Mouse (Mus musculus) frontal cortex, postnatal 10 days (tissue): Measurements from ENCODE around the gene Ttc39d.
"Not testable (repeated sequence)": the region's sequence is repeated elsewhere in the genome, so short reads cannot be mapped to it uniquely, and the experiment has no call there.

Experiments used
- DNase-seq, 2 experiments: peaks; one replicate each; pipeline ENCODE4 v3.0.0; 2022; ENCODE audit warnings: low spot score in 2 of 2, mixed read lengths in 1 of 2

Ttc39d gene

DNA sequence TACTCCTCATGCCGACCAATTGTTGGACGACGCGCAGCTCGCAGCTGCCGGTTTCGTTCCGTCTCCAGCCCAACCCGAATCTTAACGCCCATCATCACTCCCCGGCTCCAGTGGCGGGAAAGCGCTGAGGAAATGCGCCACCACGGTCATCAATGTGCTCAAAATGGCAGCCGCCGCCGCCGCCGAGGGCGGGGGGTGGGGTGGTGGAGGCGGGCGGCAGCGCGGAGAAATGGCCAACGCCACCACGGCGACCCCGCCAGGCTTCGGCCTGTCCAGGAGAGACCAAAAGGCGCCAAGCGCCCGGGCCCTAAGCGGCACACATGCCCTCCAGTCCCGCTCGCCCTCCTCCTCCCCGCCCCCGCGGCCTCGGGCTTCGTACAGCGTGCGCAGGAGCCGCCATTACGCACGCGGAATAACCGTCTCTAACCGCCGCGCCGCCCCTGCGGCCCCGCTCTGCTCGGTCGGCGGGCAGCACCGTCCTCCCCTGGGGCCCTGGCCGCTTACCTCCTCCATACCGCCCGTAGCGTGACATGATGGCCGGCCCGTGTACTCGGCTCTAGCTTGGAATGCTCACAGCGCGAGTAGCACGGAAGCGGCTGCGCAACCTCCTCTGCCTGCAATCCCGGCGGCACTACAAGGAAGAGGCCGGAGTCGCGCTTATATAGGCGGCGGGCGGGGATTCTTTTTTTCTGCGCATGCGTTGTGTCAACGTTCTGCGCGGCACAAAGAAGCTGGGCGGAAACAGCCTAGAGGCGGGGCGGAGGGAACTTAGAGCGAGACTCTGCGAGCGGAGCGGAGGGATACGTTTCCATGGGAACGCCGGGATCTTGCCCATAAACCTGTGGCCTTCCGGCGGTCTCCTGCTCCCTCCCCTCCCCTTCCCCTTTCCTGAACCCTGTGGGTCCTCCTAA is at the start of gene Ttc39d, which contains the start of gene Srsf7:
Gene Ttc39d, plus strand, starts transcription at position 790 of the 911 bp plus-strand sequence.
Gene Srsf7, minus strand, starts transcription at position 637 of the 911 bp plus-strand sequence.
- DNase-seq, result peak; percentile 96 to 98

DNA sequence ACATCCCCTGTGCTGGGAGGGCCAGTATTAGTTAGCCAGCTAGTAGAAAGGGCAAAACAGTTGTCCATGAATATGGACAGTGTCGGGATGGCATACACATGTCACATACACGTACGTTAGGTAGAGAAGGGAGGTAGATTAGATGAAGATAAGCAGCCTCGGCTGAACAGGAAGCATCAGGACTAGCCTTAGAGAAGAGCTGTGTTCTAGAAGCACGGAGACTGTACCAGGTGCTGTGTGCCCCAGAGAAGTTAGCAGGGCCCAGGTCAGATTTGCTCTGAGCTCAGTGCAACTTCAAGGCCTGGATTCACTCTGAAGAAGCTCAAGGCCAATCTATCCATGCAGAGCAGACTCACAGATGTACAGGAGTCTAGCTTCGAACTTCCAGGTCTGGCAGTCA is 49.8 kb upstream of the Ttc39d start:
- no peak for DNase-seq

DNA sequence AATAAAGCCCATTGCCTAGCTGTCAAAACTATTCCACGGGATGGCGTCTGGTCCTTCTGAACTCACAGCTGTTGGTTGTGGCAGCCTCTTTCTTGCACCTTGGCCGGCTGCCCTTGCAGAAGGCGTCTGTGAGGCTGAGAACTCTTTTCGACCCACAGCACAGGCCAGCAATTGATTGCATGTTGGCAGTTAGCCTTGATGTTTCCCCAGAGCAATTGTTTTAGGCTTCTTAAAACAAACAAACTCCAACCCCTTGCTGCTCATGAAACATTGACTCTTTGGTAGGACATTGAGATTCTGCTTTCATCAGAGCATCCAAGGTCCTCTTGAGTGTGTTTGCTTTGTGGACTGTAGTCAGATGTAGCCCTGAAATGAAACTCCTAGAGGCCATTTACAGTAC is 46.8 kb upstream of the Ttc39d start:
- DNase-seq, result peak; percentile 56 to 68

DNA sequence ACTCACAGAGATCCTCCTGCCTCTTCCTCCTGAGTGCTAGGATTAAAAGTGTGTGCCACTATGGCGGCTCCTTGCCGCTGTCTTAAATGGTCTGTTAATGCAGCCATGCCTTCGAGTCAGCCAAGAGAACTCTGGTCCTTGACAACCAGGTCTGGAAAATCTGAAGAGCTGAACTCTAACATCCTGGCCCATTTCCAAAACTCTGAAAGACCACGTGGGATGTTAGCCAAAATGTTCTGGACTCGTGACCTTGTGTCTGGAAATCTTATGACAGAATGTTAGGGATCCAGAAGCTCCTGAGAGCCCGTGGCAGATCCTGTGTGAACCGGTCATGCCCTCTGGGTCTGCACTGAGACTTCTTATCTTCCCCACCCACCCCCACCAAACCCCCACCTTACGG is 43.3 kb upstream of the Ttc39d start:
- no peak for DNase-seq

DNA sequence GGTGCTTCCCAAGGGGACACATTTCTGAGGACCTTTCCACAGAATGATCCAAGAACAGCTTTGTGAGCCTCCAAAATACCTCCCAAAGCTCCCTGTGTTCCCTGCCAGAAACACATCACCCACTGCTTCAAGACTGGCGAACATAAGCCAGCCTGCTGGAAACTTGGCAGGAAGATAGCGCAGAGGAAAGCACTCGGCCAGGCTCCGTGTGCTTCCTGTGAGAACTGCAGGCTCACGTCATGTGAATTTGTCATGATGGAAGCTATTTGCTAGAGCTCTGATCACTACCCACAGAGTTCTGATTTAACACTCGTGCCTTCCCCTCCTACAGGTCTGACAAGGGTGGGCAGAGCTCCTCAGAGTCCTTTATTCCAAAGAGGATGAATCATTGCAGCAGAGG is 41.5 kb upstream of the Ttc39d start:
- DNase-seq, result peak; percentile 65 to 73

DNA sequence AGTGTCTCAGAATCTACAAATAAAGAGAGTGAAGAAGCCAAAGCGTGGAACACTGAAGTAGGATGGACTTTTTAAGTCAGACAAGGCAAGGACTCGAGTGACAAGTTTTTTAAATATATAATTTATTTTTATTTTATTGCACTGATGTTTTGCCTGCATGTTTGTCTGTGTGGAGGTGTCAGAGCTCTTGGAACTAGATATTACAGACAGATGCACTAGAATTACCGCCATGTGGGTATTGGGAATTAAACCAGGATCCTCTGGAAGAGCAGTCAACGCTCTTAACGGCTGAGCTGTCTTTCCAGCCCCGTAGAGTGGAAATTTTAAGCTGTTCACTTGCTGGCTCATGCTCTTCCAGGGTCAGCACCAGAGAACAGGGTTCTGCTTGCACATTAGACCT is 40.9 kb upstream of the Ttc39d start:
- DNase-seq, result no peak

DNA sequence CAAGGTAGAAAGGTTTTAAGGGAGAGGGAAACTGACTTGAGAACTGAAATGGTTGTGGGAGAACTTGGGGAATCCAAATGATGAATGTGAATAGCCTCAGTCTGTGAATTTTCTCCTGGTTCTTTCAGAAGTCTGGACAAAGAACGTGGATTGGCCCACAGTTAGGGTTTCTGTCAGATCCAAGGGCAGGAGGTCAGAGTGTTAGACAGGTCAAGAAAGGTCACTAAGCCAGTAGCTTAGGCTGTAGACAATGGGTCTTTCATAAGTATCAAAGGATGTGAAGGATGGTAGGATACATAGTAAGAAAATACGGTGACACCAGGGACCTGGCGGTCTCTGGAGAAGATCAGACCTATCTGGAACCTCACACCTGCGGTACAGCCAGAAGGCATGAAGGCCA is 39.8 kb upstream of the Ttc39d start:
- no peak for DNase-seq

DNA sequence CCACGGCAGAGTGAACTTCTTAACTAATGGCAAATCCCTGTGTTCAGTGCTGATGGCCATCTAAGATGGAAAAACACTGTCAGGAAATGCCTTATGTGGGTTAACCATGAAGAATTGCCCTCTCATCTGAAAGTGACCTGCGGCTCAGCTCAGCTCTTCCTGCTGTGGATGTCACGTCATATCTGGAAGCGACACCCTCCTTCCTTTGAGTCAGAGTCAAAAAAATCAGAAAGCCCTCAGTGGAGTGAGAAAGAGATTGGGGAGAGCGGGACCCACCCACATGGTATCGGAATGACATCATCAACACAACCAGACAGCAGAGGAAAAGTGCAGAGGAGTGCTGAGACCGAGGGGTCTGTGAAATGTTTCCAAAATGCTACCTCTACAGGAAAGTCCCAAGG is 39.4 kb upstream of the Ttc39d start:
- peak; percentile 27 to 46 for DNase-seq

DNA sequence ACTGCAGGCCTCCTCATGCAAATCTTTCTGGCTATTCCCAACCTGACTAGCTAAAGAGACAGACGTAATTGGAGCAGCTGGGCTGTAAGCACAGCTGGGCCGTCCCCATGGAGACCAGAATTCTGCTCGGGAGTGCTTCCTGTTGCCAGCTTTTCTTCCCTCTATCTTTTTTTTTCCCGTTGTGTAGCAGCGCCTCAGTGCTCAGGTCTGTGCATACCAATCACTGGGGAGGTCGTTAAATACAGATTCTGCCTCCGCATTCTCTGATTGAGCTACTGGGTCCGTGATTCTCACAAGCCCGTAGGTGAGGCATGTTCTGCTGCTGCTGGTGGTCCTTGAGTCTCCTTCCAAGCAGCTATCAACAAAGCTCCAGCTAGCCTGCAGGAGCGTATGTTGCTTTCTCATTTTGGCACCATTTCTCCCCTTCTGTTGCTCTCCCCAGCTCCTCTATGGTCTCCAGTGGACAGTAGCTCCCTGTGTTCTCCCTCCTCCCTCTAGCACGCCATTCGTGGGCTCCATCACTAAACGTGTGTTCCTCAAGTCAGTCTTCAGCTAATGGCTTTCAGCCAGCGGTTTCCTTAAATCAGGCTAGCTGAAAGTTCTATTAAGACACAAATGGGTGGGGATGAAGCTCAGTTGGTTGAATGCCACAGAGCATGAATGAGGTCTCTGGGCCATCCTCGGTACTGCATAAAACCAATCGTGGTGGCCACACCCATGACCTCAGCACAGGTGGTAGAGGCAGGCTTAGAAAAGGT is 38.7 kb upstream of the Ttc39d start:
- peak; percentile 62 to 82 for DNase-seq

DNA sequence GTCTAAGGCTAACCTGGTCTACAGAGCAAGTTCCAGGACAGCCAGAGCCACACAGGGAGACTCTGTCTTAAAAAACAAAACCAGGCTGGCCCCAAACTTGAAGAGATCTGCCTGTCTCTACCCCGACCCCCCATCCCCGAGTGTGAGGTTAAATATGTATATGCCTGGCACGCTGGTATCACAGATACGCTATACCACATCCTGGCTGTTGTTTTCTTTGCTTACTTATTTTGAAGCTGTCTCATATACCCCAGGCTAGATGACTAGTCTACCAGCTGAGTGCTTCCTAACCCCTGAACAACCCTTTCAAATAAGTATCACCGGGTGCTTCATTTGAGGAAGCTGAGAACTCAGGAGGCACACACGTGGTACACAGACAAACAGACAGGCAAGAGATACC is 37.5 kb upstream of the Ttc39d start:
- no peak for DNase-seq

DNA sequence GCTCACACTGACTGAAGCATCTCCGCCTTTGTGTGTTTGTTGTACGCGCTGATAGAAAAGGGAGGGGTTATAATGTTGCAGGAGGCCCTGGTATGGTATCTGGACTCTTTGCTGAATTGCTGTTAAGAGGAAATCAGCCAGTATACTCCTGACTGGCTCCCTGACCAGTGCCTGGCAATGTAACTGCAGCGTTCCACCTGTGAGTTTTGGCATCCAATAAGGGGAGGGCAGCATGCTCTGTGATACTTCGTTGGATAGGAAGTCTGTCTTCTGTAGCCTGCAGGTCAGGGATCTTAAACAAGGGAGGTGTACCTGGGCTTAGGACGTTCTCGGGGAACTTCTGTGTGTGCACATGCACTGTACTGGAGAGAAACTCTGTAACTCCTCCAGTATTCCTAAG is 36.3 kb upstream of the Ttc39d start:
- no peak for DNase-seq

DNA sequence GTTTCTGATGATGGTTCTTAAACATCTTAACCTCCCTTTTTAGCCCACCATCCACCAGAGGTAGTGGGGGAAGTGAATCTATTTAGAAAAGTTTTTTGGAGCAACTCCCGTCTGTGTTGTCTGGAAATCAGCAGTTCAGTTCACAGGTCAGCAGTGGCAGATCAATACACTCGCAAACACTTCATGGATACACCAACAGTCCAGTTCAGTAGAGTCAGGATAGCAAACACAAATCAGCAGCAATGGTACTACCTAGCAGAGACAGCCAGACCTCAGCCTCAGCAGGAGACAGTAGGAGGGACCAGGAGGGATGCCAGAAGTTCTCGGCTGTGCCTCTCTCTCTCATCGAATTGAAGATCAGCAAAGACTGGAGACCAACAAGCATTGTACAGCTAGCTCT is 35.3 kb upstream of the Ttc39d start:
- no peak for DNase-seq

DNA sequence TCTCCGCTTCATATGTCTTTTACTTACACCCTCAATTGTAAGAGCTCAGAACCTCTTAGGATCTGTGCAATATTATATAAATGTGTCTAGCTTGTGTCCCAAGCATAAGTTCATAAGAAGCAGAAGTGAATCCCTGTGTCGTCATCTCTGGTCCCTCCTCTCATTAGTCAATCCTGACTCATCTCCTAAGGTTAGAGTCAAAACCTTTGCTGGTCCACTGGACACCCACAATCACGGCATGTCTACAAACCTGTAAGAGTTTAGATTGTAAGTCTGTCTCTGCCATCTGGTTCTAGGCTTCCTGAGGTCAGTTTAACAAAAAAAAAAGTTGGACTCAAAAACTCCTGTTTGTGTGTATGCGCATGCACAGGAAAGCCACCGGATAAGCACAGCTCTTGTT is 34.5 kb upstream of the Ttc39d start:
- DNase-seq, result no peak

DNA sequence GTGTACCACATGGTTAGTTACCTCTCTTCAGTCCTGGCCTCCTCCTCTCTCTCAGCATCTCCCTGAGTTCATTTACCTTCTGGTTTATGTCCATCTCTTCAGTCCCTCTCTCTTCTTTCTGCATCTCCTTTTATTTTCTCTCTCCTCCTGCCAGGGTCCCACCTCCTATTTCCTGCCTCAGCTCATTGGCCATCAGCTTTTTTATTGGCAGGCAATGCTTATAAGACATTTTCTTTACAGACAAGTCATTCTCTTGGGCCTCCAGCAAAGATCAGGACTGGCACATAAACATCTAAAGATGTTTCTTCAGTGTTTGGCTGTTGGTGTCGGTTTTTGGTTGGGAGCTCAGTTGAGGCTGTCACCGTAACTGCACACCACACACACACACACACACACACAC is 33.6 kb upstream of the Ttc39d start:
- no peak for DNase-seq

DNA sequence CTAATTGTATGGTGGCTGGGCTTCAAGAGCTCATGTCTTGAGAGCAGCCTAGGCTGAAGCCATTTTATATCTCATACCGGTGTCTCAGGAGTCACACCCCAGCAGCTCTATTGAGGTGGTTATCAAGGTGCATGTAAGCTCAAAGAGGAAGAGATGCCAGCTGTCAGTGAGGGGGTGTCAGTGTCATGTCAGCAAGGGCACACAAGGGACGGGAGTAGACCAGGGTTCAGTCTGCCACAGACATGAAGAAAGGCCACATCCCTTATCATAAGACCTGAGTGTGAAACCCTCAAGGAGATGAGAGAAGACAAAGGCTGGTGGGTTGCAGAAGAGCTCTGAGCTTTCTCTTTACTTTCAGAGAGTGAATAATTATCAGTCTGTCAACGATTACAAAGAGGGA is 33.1 kb upstream of the Ttc39d start:
- DNase-seq, result no peak

DNA sequence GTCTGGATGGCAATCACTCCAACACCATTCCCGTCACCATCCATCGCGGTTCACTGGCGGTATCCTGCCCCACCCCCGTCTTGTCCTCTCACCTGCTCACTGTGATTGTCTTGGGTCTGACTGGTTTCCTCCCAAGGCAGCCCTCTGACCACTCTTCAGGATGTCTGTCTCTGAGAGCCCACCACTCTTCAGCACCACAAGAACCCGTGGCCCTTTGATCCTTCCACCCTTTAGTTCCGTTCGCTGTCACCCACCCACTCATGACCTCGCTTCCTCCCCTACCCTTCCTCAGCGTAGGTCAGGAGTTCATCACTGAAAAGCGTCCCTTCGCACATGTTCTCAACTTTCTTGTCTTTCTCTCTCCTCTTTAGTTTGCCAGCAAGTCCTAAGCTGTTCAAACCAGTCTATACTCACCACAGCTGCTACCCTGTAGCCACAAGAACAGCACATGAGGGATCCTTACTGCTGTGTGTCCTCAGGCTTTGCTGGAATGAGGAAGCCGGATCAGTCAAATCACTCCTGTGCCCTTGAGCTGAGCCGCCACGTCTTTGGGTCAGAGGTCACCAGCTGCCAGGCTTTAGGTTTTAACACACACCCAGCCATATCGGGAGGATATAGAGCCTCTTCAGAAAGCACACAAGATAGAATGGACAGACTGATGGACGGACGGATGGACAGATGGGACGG is 32.4 kb upstream of the Ttc39d start:
- no peak for DNase-seq

DNA sequence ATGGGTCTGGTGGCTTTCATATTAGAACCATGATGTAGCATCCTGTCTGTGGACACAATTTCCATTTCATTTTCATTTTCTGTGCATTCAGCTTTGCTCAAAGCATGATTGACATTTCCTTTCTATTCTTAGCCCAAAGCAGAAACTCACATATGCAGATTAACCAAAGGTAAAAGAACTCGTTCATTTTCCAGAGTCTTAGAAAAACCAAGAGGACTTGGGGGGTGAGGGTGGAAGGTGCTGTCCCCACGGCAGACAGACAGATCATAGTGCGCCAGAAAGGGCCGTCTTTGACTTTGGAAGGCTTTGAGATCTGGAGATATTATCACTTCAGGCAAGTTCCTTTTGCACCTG is 31.9 kb upstream of the Ttc39d start:
- DNase-seq, result no peak

DNA sequence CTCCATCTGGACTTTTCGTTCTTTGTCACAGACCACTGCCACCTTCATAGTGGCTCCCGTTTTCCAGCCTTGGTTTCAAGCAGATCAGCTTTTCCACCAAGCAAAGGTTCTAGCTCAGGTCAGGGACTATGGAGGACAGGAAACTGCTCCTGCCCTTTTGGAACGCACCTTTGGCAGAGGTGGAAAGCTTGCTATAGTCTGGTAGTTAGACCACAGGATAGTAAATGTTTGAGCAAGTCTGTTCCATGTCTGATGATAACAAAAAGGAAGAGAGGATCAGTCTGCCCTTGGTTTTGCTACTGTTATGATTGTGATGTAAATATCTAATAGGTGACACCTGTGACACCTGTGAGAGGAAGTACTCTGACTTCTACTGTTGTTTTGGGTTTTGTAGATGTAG is 31.3 kb upstream of the Ttc39d start:
- no peak for DNase-seq

DNA sequence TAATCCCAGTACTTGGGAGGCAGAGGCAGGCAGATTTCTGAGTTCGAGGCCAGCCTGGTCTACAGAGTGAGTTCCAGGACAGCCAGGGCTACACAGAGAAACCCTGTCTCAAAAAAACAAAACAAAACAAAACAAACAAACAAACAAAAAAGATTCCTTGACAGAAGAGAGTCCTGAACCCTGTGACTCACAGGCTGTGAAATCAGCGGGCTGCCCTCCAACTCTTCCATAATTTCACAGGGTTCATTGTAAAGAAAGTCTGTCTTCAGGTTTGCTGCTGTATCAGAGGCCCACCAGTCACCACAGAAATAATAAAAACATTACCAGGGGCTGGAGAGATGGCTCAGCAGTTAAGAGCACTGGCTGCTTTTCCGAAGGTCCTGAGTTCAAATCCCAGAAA is 28.4 kb upstream of the Ttc39d start:
- DNase-seq, result not testable (repeated sequence)

DNA sequence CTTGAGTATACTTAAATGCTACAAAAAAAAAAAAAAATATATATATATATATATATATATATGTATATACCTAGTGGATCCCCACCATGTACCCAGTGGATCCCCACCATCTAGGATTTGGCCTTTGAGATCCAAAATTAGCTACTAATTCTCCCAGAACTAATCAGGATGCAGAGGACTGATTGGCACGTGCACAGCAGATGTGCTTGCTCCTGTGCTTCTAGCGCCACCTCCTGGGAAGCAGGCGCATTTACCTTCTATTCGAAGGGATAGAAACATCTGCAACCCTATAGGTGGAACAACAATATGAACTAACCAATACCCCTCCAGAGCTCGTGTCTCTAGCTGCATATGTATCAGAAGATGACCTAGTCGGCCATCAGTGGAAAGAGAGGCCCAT is 27.3 kb upstream of the Ttc39d start:
- DNase-seq, result peak; percentile 66 to 70

DNA sequence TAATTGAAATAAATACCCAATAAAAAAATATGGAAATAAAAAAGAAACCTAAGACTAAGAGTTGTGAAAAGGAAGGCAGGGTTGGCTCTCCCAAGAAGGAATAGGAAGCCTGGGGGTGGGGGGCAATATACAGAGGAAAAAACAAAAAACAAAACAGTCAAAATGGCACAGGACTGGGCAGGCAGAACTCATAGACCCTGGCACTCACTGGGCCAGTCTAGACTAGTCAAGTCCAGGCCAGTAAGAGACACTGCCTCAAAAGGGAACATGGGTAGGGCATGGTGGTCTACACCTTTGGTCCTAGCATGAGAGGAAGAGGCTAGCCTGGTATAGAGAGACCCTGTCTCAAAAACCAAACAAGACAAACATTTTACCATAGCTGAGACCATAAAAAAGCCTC is 26.8 kb upstream of the Ttc39d start:
- no peak for DNase-seq

DNA sequence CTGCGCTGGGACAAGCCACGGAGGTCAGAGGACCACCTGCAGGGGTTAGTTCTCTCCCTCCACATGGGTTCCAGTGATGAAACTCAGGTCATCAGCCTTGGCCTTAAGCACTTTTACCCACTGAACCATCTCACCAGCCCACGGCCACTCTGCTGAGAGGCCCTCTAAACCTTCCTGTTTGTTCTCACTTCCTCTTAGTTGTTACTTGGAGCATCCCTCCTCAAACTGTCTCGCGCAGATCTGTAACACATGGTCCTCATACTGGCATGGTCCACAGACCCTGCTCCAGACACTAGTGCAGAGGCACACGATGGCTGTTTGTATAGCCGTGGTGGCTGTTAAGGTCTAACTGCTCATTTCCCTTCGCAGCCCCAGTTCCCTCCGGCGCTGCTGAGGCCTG is 23.6 kb upstream of the Ttc39d start:
- DNase-seq, result no peak
